Mouse (Mus musculus) forebrain, embryonic 16.5 days (tissue): ENCODE data around the gene Mlec. TPM values are rescaled to one million over a fixed set of nuclear protein-coding genes. Genes with fewer than 3 reads are reported as not detected.
"Not testable (repeated sequence)": the region's sequence is repeated elsewhere in the genome, so short reads cannot be mapped to it uniquely, and the experiment has no call there.

ENCODE experiments used
- ATAC-seq: fragments of 200-750 bp; cut with Nextera tagmentation; 2 replicates; pipeline ENCODE4 v1.8.0; 2017; ENCODE audit warnings: mild to moderate bottlenecking, moderate library complexity
- H3K27ac ChIP-seq: fragments of 300-500 bp; sonication (generic); 2 replicates; pipeline ENCODE4 v1.5.1; 2014; ENCODE audit warnings: low read length, control low read depth
- H3K27me3 ChIP-seq: fragments of 300-500 bp; sonication (generic); replicated peaks from 2 replicates; pipeline ENCODE4 v1.6.1; 2014; ENCODE audit warnings: low read length; ENCODE audit not compliant: control insufficient read depth, insufficient read depth
- H3K36me3 ChIP-seq: fragments of 300-500 bp; sonication (generic); 2 replicates; pipeline ENCODE4 v1.6.1; 2014; ENCODE audit not compliant: control insufficient read depth, insufficient read depth
- H3K4me1 ChIP-seq: fragments of 300-500 bp; sonication (generic); replicated peaks from 2 replicates; pipeline ENCODE4 v1.6.1; 2014; ENCODE audit warnings: low read length; ENCODE audit not compliant: control insufficient read depth, insufficient read depth
- H3K4me2 ChIP-seq: fragments of 300-500 bp; sonication (generic); 2 replicates; pipeline ENCODE4 v1.6.1; 2014; ENCODE audit warnings: mild to moderate bottlenecking, low read length, control low read depth
- H3K4me3 ChIP-seq: fragments of 300-500 bp; sonication (generic); replicated peaks from 2 replicates; pipeline ENCODE4 v1.5.1; 2014; ENCODE audit warnings: mild to moderate bottlenecking, low read length, control low read depth
- H3K9ac ChIP-seq: fragments of 300-500 bp; sonication (generic); replicated peaks from 2 replicates; pipeline ENCODE4 v1.6.1; 2014; ENCODE audit warnings: low read depth, low read length, control low read depth
- H3K9me3 ChIP-seq: fragments of 300-500 bp; sonication (generic); 2 replicates; pipeline ENCODE4 v1.6.1; 2016; ENCODE audit warnings: low read length; ENCODE audit not compliant: control insufficient read depth
- WGBS: fragments of 180-500 bp; shearing (Covaris S2); extraction: QIAGEN DNeasy Blood & Tissue Kit; methylation state at CpG from one replicate; pipeline ENCODE4 v1.1.7; 2014; 5-methylcytosine and 5-hydroxymethylcytosine counted together
- polyA plus RNA-seq: library from polyadenylated mRNA; unstranded; fragments of >200 nt; fragmentation: Nextera tagmentation; extraction: Ambion mirVana; gene quantifications from 2 replicates; pipeline ENCODE4 v1.2.1, GENCODE M21; 2015

Gene Mlec
- polyA plus RNA-seq, 1 experiment from 2014 or later: 21.1 TPM

GRCm38 (mm10) chr5:115120978-115121377 lies 37.0 kb downstream of the Mlec start:
- H3K27me3 ChIP-seq: no peaks in the 10 kb centered on the region
- no peak overlapping the region for H3K27ac ChIP-seq
- H3K9me3 ChIP-seq: no peaks in the 10 kb centered on the region
- H3K4me2 ChIP-seq: no peak overlapping the region
- H3K9ac ChIP-seq: no peak overlapping the region
- 48% methylated on average over 5 of the region's 5 CpGs for WGBS
- H3K4me3 ChIP-seq: no peak overlapping the region
- no peak for ATAC-seq
- peaks cover 18% of the 10 kb centered on the region for H3K4me1 ChIP-seq
- H3K36me3 ChIP-seq: 0 out of 2 replicates have a peak, but pooled peaks cover 2% of the 10 kb centered on the region

GRCm38 (mm10) chr5:115118961-115119570 lies 38.9 kb downstream of the Mlec start, which contains the start of gene Acads:
Acads (minus strand) TSS chr5:115119346.
- under 1% methylated on average over 39 of the region's 39 CpGs for WGBS
- Histone ChIP-seq H3K4me3 (peak within 1 kb of the TSS; percentile 57), H3K9ac (peak within 1 kb of the TSS; percentile 68), H3K9me3 (no peaks in the 10 kb centered on the region), H3K4me2 (peak within 1 kb of the TSS; percentile 71), H3K27ac (no peak within 1 kb of the TSS; the same call in 1 of the 2 replicates), H3K4me1 (peaks cover 11% of the 10 kb centered on the region), H3K27me3 (no peaks in the 10 kb centered on the region), H3K36me3 (0 out of 2 replicates have a peak, but pooled peaks cover 1% of the 10 kb centered on the region)
- peak; percentile 86 for ATAC-seq

- Histone ChIP-seq H3K4me1 (peaks cover 11% of the 10 kb centered on the region), H3K9ac (no peak overlapping the region), H3K4me2 (no peak overlapping the region), H3K36me3 (no peaks in the 10 kb centered on the region), H3K9me3 (no peaks in the 10 kb centered on the region), H3K4me3 (no peak overlapping the region), H3K27ac (no peak overlapping the region), H3K27me3 (no peaks in the 10 kb centered on the region)
- no peak for ATAC-seq
- WGBS: 90% methylated on average over 13 of the region's 13 CpGs
Measured at GRCm38 (mm10) chr5:115117467-115117866, 40.5 kb downstream of the Mlec start.

DNA sequence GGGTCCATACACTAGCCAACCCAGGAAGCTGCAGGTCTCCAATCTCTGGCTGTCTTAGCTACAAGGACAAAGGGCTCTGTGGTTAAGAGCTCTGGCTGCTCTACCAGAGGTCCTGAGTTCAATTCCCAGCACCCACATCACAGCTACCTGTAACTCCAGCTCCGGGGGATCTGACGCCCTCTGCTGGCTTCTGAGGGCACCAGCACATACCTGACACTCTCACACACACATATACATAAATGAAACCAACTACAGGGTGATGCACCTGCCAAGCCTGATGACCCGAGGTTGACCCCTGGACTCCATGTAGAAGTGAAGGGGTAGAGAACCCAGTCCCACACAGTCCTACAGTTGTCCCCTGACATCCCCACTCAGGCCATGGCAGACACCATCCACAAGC lies 41.6 kb downstream of the Mlec start:
- Histone ChIP-seq H3K4me3 (no peak overlapping the region), H3K4me2 (no peak overlapping the region), H3K4me1 (peaks cover 11% of the 10 kb centered on the region), H3K9me3 (no peaks in the 10 kb centered on the region), H3K27ac (no peak overlapping the region), H3K9ac (no peak overlapping the region), H3K36me3 (no peaks in the 10 kb centered on the region), H3K27me3 (no peaks in the 10 kb centered on the region)
- no peak for ATAC-seq
- WGBS: 93% methylated on average over 3 of the region's 3 CpGs

GRCm38 (mm10) chr5:115114501-115114900 lies 43.5 kb downstream of the Mlec start:
- H3K4me3 ChIP-seq: no peak overlapping the region
- no peak overlapping the region for H3K9ac ChIP-seq
- ATAC-seq: no peak
- no peak overlapping the region for H3K27ac ChIP-seq
- H3K4me1 ChIP-seq: peaks cover 9% of the 10 kb centered on the region
- H3K27me3 ChIP-seq: no peaks in the 10 kb centered on the region
- 92% methylated on average over 8 of the region's 8 CpGs for WGBS
- H3K9me3 ChIP-seq: no peaks in the 10 kb centered on the region
- H3K4me2 ChIP-seq: no peak overlapping the region
- no peaks in the 10 kb centered on the region for H3K36me3 ChIP-seq

GRCm38 (mm10) chr5:115113244-115113643 lies 44.7 kb downstream of the Mlec start:
- 95% methylated on average over 12 of the region's 12 CpGs for WGBS
- no peaks in the 10 kb centered on the region for H3K27me3 ChIP-seq

DNA sequence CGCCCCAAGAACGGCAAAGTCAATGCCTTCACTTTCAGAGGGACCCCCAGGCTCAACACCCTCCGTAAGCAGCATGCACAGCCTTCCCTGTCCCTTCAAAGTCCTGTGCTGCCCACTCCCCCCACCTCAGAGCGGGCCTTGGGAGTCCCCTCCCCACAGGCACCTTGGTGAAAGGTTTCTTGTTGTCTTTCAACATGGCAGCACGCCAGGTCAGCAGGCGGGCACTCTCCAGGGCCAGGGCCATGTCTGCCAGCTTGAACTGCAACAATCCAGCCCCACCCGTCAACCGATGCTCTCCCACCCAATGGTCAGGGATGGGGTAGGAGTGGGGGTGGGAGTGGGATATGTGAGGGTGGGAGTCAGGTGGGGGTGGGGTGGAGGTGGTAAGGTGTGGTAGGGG lies 46.8 kb downstream of the Mlec start:
- Histone ChIP-seq H3K36me3 (no peaks in the 10 kb centered on the region), H3K27ac (no peak overlapping the region), H3K27me3 (no peaks in the 10 kb centered on the region), H3K4me1 (no peaks in the 10 kb centered on the region), H3K9me3 (no peaks in the 10 kb centered on the region), H3K4me3 (no peak overlapping the region), H3K9ac (no peak overlapping the region), H3K4me2 (no peak overlapping the region)
- ATAC-seq: no peak
- WGBS: 79% methylated on average over 8 of the region's 8 CpGs

More at GRCm38 (mm10) chr5:115113244-115113643, 44.7 kb downstream of the Mlec start:
- Histone ChIP-seq H3K9me3 (no peaks in the 10 kb centered on the region), H3K4me3 (no peak overlapping the region), H3K4me1 (no peaks in the 10 kb centered on the region), H3K9ac (no peak overlapping the region), H3K4me2 (no peak overlapping the region), H3K36me3 (no peaks in the 10 kb centered on the region), H3K27ac (no peak overlapping the region)
- ATAC-seq: no peak

DNA sequence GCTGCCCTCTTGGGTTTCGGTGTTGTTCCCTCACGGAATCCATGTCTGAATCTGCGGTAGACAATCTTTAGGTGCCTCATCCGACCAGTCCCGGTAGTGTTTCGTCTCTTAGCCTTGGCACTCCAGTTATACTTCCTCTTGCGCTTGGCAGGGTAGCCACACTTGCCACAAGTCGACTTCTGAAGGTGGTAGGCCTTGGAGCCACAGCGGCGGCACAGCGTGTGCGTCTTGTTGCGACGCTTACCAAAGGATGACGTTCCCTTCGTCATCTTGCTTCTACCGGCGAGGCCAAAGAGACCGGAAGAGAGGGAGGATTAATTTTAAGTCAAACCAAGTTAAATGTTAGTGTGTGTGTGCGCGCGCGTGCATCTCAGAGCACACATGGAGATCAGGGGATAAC lies 54.7 kb downstream of the Mlec start:
- H3K4me3 ChIP-seq, H3K27me3 ChIP-seq, H3K9ac ChIP-seq, ATAC-seq, H3K9me3 ChIP-seq, H3K36me3 ChIP-seq, H3K27ac ChIP-seq, H3K4me2 ChIP-seq, H3K4me1 ChIP-seq: not testable (repeated sequence)
- 97% methylated on average over 23 of the region's 23 CpGs for WGBS

DNA sequence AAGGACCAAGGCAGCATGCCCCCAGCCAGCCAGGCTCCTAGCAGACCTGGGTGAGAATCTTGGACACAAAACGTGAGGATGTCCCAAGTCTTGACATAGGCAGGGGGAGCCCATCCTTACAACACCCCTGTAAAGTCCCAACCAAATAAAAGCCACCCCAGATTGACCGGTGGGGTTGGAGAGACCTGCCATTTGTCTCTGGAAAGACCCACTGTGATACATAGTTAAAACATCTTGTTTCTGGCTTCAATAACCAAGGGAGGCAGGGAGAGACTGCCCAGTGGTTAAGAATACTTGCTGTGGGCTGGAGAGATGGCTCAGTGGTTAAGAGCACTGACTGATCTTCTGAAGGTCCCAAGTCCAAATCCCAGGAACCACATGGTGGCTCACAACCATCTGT lies 55.7 kb downstream of the Mlec start:
- WGBS: 83% methylated on average over 2 of the region's 2 CpGs
- no peak overlapping the region for H3K9ac ChIP-seq
- H3K4me2 ChIP-seq: no peak overlapping the region
- no peaks in the 10 kb centered on the region for H3K4me1 ChIP-seq
- H3K9me3 ChIP-seq: no peaks in the 10 kb centered on the region
- ATAC-seq: no peak
- H3K27me3 ChIP-seq: no peaks in the 10 kb centered on the region
- no peak overlapping the region for H3K4me3 ChIP-seq
- no peak overlapping the region for H3K27ac ChIP-seq
- H3K36me3 ChIP-seq: peaks cover 14% of the 10 kb centered on the region

GRCm38 (mm10) chr5:115100473-115100872 lies 57.5 kb downstream of the Mlec start:
- 90% methylated on average over 6 of the region's 6 CpGs for WGBS

More at GRCm38 (mm10) chr5:115100473-115100872, 57.5 kb downstream of the Mlec start:
- Histone ChIP-seq H3K27me3 (no peaks in the 10 kb centered on the region), H3K9ac (no peak overlapping the region), H3K9me3 (no peaks in the 10 kb centered on the region), H3K36me3 (peaks cover 18% of the 10 kb centered on the region), H3K27ac (no peak overlapping the region), H3K4me1 (no peaks in the 10 kb centered on the region), H3K4me2 (no peak overlapping the region), H3K4me3 (no peak overlapping the region)
- ATAC-seq: no peak
